ENCODE assay signal across 18 mouse cellular contexts in the genomic region with DNA sequence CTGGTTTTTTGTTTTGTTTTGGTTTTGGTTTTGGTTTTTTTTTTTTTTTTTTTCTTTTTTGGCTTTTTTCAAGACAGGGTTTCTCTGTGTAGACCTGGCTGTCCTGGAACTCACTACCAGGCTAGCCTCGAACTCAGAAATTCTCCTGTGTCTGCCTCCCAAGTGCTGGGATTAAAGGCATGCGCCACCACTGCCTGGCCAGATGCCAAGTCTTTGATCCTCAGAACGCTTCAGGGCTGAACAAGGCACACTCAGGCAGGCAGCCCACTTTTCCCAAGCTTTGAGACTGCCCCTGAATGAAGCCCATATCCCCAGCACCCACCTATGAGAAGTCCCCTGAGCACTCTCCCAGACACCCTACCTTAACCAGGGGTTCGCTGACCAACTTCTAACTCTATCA.
"Had no signal": no experiment of that assay in that cellular context is flagged by ENCODE, and none has a peak within 500 bp of the region (broad histone marks: within the 10 kb centered on the region; RNA-seq: fewer than 3 reads in every experiment).

No protein-coding gene starts in this region.

- DNase-seq: lung, adult 18-20 months; lung, embryonic 14.5 days; lung, postnatal 10 days; lung, postnatal 4 days; right cerebral cortex, postnatal 14 days; thymus, adult 2 months; thymus, postnatal 25 days; thymus, postnatal 4 days had no signal

- H3K9ac ChIP-seq: liver, embryonic 12.5 days; liver, embryonic 14.5 days; lung, embryonic 14.5 days; midbrain, embryonic 13.5 days; neural tube, embryonic 13.5 days; neural tube, embryonic 15.5 days; stomach, embryonic 15.5 days had no signal

- H3K27ac ChIP-seq: liver, embryonic 12.5 days; liver, embryonic 14.5 days; midbrain, embryonic 10.5 days; midbrain, embryonic 13.5 days; neural tube, embryonic 13.5 days; neural tube, embryonic 15.5 days; stomach, embryonic 15.5 days; stomach, postnatal 0 days had no signal

- H3K4me2 ChIP-seq: liver, embryonic 12.5 days; lung, embryonic 14.5 days; midbrain, embryonic 13.5 days; neural tube, embryonic 13.5 days; neural tube, embryonic 15.5 days; stomach, embryonic 15.5 days had no signal

- H3K9me3 ChIP-seq: liver, embryonic 12.5 days; midbrain, embryonic 10.5 days; midbrain, embryonic 13.5 days; neural tube, embryonic 13.5 days; neural tube, embryonic 15.5 days; stomach, embryonic 15.5 days had no signal

- ATAC-seq: liver, embryonic 12.5 days; midbrain, embryonic 13.5 days; midbrain, embryonic 16.5 days had no signal

- H3K36me3 ChIP-seq: neural tube, embryonic 15.5 days; stomach, embryonic 15.5 days had no signal

- H3K4me3 ChIP-seq: liver, embryonic 12.5 days; midbrain, embryonic 10.5 days; midbrain, embryonic 13.5 days; myocyte; neural tube, embryonic 13.5 days; neural tube, embryonic 15.5 days; stomach, embryonic 15.5 days had no signal

- H3K27me3 ChIP-seq: liver, embryonic 12.5 days; midbrain, embryonic 13.5 days; neural tube, embryonic 13.5 days; neural tube, embryonic 15.5 days; stomach, embryonic 15.5 days had no signal
